Mouse (Mus musculus) thymus, postnatal 0 days (tissue): ENCODE measurements around the gene Trp53rkb. TPM values are rescaled to one million over a fixed set of nuclear protein-coding genes. Genes with fewer than 3 reads are reported as not detected.

ENCODE experiments used
- DNase-seq: peaks from one replicate; pipeline ENCODE4 v3.0.0-alpha.2; 2015; ENCODE audit warnings: low spot score
- polyA plus RNA-seq: library from polyadenylated mRNA; unstranded; fragments of >200 nt; fragmentation: Nextera tagmentation; extraction: Ambion mirVana; gene quantifications from 2 replicates; pipeline ENCODE4 v1.2.1, GENCODE M21; 2015

Gene Trp53rkb
- polyA plus RNA-seq, 1 experiment from 2014 or later, result 9.4 TPM

DNA sequence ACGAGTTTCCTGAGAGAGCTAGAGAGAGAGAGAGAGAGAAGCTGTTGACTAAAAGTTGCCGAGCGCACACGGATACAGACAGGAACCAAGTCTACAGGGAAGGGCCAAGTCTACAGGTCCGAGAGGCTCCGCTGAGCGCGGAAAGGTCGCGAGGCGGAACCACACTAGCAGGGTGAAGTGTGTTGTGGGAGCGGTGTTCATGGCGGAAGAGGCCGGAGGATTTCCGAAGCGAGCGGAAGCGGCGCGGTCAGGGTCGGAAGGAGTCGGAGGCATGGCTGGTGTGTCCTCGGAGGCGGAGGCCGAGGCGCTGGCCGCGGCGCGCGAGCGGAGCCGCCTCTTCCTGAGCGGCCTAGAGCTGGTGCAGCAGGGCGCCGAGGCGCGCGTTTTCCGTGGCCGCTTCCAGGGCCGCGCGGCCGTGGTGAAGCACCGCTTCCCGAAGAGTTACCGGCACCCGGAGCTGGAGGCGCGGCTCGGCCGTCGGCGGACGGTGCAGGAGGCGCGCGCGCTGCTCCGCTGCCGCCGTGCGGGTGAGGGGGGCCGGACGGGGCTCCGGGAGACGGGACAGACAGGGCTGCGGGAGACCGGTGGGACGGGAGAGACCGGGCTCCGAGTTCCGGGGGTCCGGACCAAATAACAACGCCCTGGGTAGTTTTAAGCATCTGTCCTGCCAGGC is 1.3 kb downstream of the Trp53rkb start:
- DNase-seq, result peak; percentile 78

DNA sequence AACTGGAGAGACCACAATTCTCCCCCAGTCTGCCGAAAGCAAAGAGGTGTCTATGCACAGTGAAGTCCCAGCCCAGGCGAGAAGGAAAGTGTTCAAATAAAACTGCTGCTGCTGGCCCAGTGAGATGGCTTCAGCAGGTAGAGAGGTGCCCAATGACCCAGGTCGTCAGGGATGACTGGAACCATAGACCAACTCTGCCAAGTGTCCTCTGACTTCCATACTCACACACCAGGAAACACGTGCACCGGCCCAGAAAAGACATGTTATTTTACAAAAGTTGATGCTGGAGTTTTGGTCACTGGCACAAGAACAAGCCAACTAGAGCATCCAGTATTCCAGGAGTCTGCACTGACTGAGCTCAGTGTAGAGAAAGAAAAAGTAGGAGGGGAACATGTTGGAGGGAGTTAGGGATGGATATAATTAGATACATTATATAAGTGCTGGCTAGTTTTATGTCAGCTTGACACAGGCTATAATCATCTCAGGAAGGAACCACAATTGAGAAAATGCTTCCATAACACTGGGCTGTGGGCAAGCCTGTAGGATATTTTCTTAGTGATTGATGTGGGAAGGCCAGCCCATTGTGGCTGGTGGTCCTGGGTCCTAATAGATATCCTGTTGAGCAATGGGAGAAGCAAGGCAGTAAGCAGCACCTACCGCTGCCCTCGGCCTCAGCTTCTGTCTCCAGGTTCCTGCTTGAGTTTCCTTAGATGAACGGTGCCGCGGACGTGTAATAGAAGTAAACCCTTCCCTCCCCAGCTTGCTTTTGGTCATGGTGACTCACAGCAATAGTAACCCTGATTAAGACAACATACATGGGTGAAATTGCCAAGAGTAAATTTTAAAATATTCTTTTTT is 7.5 kb downstream of the Trp53rkb start:
- DNase-seq, result no peak

GRCm38 (mm10) chr2:166800473-166800857 is 8.1 kb downstream of the Trp53rkb start:
- DNase-seq, result no peak

- no peak for DNase-seq
Observed at GRCm38 (mm10) chr2:166801436-166801835, 9.1 kb downstream of the Trp53rkb start.

DNA sequence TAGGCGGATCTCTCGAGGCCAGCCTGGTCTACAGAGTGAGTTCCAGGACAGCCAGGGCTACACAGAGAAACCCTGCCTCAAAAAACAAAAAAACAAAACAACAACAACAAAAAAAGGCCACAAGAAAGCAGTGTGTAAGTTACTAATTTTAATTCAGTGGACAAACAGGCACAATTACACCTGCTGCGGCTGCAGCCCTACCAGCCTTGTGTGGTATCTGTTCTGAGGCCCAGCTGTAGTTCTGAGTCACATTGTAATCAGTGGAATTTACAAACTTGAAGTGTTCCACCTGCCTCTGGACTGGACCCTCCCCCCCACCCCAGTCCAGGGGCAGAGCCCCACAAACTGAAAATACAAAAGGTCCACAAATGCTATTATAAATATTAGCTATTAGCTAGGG is 11.0 kb downstream of the Trp53rkb start:
- DNase-seq, result no peak

DNA sequence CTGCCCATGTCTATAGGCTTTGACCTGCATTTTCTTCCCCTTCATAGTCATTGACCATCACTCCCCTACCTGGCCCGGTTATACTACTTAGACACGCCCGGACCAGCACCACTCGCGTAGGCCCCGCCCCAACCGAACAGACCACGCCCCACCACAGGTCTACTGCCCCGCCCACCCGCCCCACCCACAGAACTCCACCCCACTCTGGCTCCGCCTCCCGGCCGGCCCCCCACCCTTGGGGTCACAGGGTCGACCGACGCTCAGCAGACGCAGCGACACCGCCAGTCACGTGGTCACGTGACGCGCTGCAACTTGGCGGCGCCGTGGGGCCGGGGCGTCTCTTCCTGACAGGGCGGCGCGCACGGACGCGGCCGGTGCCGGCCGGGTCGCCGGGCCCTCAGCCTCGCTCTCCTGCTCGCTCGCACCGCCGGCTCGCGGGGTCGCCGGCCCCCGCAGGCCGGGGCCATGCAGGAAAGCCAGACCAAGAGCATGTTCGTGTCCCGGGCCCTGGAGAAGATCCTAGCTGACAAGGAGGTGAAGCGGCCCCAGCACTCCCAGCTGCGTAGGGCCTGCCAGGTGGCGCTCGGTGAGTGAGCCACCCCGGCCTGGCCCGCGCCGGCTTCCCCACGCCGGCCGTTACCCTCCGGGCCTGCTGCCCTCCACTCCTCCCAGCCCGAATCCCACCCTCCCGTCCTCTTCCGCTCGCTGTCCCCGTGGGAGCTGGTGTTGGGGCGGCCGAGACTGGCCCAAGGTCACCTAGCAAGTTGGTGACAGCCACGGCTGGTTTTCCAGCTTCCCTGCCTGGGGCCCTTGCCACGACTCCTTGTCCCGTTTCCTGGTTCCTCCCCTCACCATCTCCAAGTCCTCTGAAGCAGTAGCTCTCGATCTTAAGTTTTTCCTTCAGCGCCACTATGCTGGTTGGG is 13.2 kb downstream of the Trp53rkb start, which contains the start of gene Arfgef2:
Arfgef2 (plus strand) TSS at position 339 of the 923 bp plus-strand sequence.
- peak; percentile 93 for DNase-seq

DNA sequence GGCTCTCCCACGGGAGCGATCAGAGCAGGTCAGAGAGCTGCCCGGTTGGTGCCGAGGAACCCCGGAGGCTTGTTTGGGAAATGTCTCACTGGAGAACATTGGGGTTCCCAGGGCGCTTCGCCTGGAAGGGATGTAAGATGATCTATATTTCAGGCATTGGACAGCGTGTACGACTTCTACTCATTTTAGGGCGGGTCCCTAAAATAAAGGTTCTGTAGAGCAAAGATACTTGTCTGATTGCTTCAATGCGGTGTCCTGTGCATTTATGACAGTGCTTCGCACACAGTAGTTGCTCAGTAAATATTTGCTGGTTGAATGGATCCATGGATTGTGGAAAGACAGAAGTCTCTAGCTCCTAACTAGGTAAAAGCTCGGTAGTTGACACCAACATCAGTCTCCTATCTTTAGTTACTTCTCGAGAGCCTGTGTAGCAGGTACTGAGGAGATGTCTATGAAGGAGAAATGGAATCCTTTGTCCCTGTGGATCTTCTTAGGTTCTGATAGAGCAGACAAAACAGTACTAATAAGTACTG is 13.9 kb downstream of the Trp53rkb start:
- DNase-seq, result no peak

DNA sequence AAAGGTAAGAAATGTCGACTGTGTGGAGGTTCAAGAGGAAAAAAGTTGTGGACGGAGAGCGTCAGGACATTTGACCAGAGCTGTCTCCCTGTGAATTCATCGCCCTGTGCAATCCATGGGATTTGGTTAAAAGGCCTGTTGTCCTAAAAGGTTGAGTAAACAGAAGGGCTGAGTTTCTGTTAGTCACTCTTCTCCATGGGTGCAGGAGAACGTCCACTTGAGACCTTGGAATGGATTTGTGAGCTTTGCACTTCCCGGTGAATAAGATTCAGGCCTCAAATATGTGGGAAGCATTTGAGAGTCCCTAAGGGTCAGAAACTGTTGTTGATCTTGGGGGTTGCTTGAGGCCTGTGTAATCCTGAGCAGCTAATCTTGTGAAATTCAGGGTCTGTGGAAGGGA is 14.5 kb downstream of the Trp53rkb start:
- no peak for DNase-seq

DNA sequence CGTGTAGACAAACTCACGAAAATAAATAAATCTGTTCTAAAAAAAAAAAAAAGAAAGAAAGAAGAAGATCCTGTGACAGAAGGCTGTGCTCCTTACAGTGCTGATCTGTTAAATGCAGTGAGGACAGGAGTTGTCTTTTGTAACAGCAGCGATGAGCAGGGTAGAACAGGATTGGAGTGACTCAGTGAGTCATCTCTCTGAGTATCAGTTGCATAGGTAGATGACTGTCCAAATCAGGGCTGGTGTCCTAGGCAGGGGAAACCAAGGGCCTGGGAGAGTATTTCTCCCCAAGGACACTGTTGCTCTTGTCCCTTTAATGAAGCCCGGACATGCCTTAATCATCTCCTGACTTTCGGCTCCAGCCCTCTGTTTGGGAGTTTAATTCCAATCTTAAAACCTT is 17.2 kb downstream of the Trp53rkb start:
- no peak for DNase-seq

DNA sequence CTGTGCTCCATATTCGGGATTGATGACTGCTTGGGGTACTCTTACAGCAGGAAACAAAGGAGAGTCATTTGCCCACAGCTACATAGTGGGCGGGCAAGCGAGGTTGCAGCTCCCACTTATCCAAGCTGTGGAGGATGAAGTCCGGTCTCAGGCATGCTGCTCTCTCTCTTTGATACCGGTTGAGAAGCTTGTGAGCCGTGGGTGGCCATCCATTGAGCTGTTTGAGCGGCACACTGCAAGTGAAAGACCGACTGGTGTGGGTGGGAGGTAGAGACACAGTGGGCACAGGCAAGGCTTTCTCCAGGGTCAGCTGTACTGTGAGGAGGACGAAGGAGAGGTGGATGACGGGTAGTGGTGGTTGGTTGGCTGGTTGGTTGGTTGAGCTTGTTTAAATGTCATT is 18.5 kb downstream of the Trp53rkb start:
- no peak for DNase-seq

- DNase-seq, result no peak
Observed at GRCm38 (mm10) chr2:166818463-166819143, 26.3 kb downstream of the Trp53rkb start.

GRCm38 (mm10) chr2:166819849-166820248 is 27.5 kb downstream of the Trp53rkb start:
- DNase-seq, result no peak

DNA sequence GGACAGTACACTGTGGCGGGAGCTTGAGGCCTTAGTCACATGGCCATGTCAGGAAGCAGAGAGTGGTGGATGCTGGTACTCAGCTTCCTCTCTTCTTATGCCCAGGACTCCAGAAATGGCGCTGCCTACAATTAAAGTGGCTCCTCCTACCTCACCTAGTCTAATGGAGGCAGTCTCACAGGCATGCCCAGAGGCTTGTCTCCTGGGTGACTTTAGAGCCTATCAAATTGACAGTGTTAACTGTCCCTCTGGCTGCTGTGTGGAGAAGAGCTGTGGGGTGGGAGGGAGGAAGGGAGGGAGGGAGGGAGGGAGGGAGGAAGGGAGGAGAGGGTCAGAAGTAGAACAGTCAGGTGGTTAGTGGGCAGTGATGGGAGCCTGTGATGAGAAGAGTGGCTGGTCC is 28.5 kb downstream of the Trp53rkb start:
- no peak for DNase-seq

GRCm38 (mm10) chr2:166821406-166821805 is 29.1 kb downstream of the Trp53rkb start:
- DNase-seq, result no peak

DNA sequence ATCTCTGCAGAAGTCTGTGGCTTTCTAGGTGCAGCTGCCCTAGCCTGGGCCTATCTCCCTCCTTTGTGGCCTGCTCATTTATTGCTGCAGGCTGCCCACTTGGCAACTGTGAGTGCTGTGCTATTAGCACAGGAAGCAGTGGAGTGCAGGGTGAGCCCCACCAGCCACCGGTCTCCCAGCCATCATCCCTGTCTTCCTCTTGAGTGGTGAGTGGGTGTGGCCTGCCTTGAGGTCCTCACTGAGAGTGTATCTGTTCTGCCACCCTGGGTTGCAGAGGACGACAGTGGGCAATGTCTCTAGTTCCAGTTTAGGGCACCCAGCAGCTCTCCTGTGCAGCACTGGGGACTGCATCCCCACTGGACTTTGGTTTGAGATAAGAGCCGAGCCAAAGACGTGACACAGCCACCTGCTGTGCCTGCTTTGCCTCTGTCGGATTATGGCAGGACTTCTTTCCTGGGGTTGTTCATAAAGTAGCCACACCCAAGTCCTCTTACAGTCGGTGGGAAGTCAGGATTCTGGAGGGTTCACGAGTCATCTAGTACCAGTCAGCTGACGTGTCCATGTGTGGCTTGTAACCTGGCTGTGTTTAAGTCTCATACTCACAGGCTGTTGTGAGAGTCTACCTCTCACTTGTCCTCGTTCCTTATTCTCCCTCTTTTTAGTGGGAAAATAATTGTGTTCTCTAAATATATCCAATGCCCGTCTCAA is 29.9 kb downstream of the Trp53rkb start:
- DNase-seq, result no peak

- no peak for DNase-seq
Observed at GRCm38 (mm10) chr2:166822901-166823300, 30.6 kb downstream of the Trp53rkb start.

DNA sequence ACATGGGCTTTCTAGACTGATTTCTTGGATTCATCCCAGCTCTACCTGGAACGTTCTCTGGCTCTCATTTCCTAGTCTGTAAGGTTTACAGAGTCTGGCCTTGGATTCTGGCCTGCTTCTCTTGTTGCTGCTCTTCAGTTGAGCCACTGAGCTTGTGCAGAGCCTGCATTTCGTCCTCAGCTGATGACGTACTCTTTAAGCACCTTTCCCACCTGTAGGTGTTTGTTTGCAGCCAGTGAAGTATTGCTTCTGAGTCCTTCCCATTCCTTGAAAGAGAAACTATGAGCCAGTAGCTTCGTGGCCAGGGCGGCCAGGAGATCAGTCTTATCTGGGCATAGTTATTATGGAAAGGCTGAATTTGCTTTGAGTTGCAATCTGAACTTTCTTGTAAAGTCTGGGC is 32.1 kb downstream of the Trp53rkb start:
- DNase-seq, result no peak

GRCm38 (mm10) chr2:166824998-166825397 is 32.7 kb downstream of the Trp53rkb start:
- no peak for DNase-seq

DNA sequence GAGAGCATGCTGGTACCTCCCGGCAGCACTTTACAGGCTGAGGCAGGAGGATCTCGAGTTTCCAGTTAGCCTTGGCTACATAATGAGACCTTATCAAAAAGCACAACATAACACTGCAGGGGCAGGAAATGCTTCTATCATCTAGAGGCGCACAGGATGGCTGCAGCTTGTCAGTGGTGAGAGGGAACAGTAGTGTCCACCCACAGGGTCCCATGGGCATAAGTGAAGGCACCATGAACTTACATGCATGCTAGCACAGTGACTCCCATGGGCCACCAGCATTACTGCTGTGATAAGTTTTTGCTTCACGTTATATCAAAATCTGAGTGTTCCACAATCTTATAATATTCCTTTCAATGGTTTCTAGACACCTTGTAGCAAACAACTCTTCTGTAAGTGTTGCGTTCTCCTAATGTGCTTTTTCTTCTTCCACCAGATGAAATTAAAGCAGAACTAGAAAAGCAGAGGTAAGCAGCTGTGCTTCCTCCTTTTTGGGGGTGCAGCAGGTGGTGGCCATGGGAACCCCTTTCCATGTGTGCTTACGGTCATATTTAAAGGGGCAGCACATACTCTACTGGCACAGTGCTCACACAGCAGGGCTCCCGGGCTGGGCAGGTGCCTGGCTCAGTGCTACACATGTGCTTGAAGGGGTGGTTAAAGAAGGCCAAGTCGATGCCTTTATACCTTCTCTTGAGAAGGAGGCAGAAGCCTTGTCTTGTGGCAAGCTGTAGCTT is 34.3 kb downstream of the Trp53rkb start:
- peak; percentile 48 for DNase-seq
